Mouse (Mus musculus) G1E (cell line): ENCODE measurements around the gene Cps1. TPM values are rescaled to one million over a fixed set of nuclear protein-coding genes. Genes with fewer than 3 reads are reported as not detected.

Source experiments
- ATAC-seq: 2 replicates; pipeline ENCODE4 v1.8.0; 2016; ENCODE audit warnings: mild to moderate bottlenecking; ENCODE audit not compliant: insufficient number of reproducible peaks, poor library complexity, low FRiP score, severe bottlenecking; ENCODE audit errors: extremely low read depth
- DNase-seq: peaks from one replicate; pipeline ENCODE4 v3.0.0; 2012; ENCODE audit warnings: low spot score
- H3K27me3 ChIP-seq: 2 replicates; pipeline ENCODE4 v1.6.1; 2012; ENCODE audit warnings: mild to moderate bottlenecking, low read length, inconsistent platforms; ENCODE audit not compliant: insufficient read depth
- H3K36me3 ChIP-seq: replicated peaks from 2 replicates; pipeline ENCODE3; 2012; ENCODE audit warnings: mild to moderate bottlenecking, inconsistent platforms
- H3K4me1 ChIP-seq: 2 replicates; pipeline ENCODE4 v1.6.1; 2012; ENCODE audit warnings: low read depth, low read length, inconsistent platforms, mixed read lengths; ENCODE audit not compliant: insufficient read depth
- H3K4me3 ChIP-seq: 2 replicates; pipeline ENCODE4 v1.5.1; 2012; ENCODE audit warnings: low read depth, mild to moderate bottlenecking, inconsistent platforms, low read length, moderate library complexity, mixed read lengths
- H3K9me3 ChIP-seq: replicated peaks from 2 replicates; pipeline ENCODE4 v1.6.1; 2012; ENCODE audit warnings: inconsistent platforms
- CTCF ChIP-seq: IDR thresholded peaks from 2 replicates; pipeline ENCODE4 v1.5.1; 2012; ENCODE audit warnings: low read depth, low read length, inconsistent platforms, mixed read lengths
- GATA1 ChIP-seq: IDR thresholded peaks from 2 replicates; pipeline ENCODE4 v1.6.1; 2012; ENCODE audit warnings: borderline replicate concordance, low read length, inconsistent platforms, mixed read lengths
- GATA2 ChIP-seq: IDR thresholded peaks from 2 replicates; pipeline ENCODE4 v1.6.1; 2012; ENCODE audit warnings: low read depth, low read length, inconsistent platforms, borderline replicate concordance
- POLR2AphosphoS5 ChIP-seq: IDR thresholded peaks from 2 replicates; pipeline ENCODE4 v1.6.1; 2012; ENCODE audit warnings: low read depth, low read length, inconsistent platforms; ENCODE audit not compliant: insufficient replicate concordance
- TAL1 ChIP-seq: conservative IDR thresholded peaks from 2 replicates; pipeline ENCODE4 v1.6.1; 2012; ENCODE audit warnings: low read depth, low read length, inconsistent platforms, mixed read lengths
- polyA plus RNA-seq: library from polyadenylated mRNA; stranded (reverse); fragments of >175 nt; gene quantifications from 2 replicates; pipeline ENCODE4 v1.2.3, GENCODE M21; 2012
- total RNA-seq, 2 experiments: library from RNA; stranded (forward) in 1 of 2; stranded (reverse) in 1 of 2; fragments of 200-1000 nt in 1 of 2; fragments of >200 nt in 1 of 2; fragmentation: Nextera tagmentation in 1 of 2; gene quantifications; 2 replicates each; pipeline ENCODE4 v1.2.3; 2014 to 2017

Cps1 gene
- total and polyA plus RNA-seq, 3 experiments = not detected

GRCm38 (mm10) chr1:67197335-67197734, 74.5 kb downstream of the Cps1 start:
- ATAC-seq (no peak), DNase-seq (no peak)
- no peaks in the 10 kb centered on the region for H3K36me3 ChIP-seq
- TF ChIP-seq CTCF (no peak), POLR2AphosphoS5 (no peak), GATA1 (no peak), GATA2 (no peak), TAL1 (no peak)
- H3K4me3 ChIP-seq = no peak overlapping the region
- no peaks in the 10 kb centered on the region for H3K9me3 ChIP-seq
- no peaks in the 10 kb centered on the region for H3K4me1 ChIP-seq
- no peaks in the 10 kb centered on the region for H3K27me3 ChIP-seq

- H3K4me3 ChIP-seq = no peak overlapping the region
- no peaks in the 10 kb centered on the region for H3K4me1 ChIP-seq
- no peaks in the 10 kb centered on the region for H3K27me3 ChIP-seq
- no peak for TF ChIP-seq GATA1
- no peak for TF ChIP-seq TAL1
- no peak for TF ChIP-seq CTCF
- TF ChIP-seq GATA2 = no peak
- no peak for TF ChIP-seq POLR2AphosphoS5
- no peaks in the 10 kb centered on the region for H3K36me3 ChIP-seq
- no peaks in the 10 kb centered on the region; the same call in 1 of the 2 replicates for H3K9me3 ChIP-seq
- DNase-seq (no peak), ATAC-seq (no peak)
Measured at GRCm38 (mm10) chr1:67218339-67218944, 95.6 kb downstream of the Cps1 start.

- TF ChIP-seq CTCF = no peak
- peaks cover 2% of the 10 kb centered on the region; the same call in 1 of the 2 replicates for H3K9me3 ChIP-seq
- no peaks in the 10 kb centered on the region for H3K4me1 ChIP-seq
- no peak overlapping the region for H3K4me3 ChIP-seq
- no peaks in the 10 kb centered on the region for H3K27me3 ChIP-seq
- ATAC-seq (no peak), DNase-seq (no peak)
- no peaks in the 10 kb centered on the region for H3K36me3 ChIP-seq
Measured at GRCm38 (mm10) chr1:67223666-67224065, 100.8 kb downstream of the Cps1 start.

- Histone ChIP-seq H3K27me3 (no peaks in the 10 kb centered on the region), H3K9me3 (0 out of 2 replicates have a peak, but pooled peaks cover 1% of the 10 kb centered on the region), H3K4me1 (no peaks in the 10 kb centered on the region), H3K4me3 (no peak overlapping the region), H3K36me3 (no peaks in the 10 kb centered on the region)
- no peak for ATAC-seq
- no peak for TF ChIP-seq CTCF
- TF ChIP-seq TAL1 = no peak
- TF ChIP-seq GATA2 = no peak
- TF ChIP-seq GATA1 = no peak
- TF ChIP-seq POLR2AphosphoS5 = no peak
- DNase-seq = no peak
Measured at GRCm38 (mm10) chr1:67234861-67235260, 112.0 kb downstream of the Cps1 start.

- Histone ChIP-seq H3K36me3 (no peaks in the 10 kb centered on the region), H3K4me1 (no peaks in the 10 kb centered on the region), H3K9me3 (0 out of 2 replicates have a peak, but pooled peaks cover 1% of the 10 kb centered on the region), H3K27me3 (no peaks in the 10 kb centered on the region), H3K4me3 (no peak overlapping the region)
- DNase-seq (no peak), ATAC-seq (no peak)
- no peak for TF ChIP-seq POLR2AphosphoS5
- TF ChIP-seq GATA1 = no peak
- TF ChIP-seq TAL1 = no peak
- TF ChIP-seq CTCF = no peak
- TF ChIP-seq GATA2 = no peak
Measured at GRCm38 (mm10) chr1:67235468-67236217, 112.8 kb downstream of the Cps1 start.

- H3K36me3 ChIP-seq = no peaks in the 10 kb centered on the region
- DNase-seq = no peak
- H3K9me3 ChIP-seq = 0 out of 2 replicates have a peak, but pooled peaks cover 1% of the 10 kb centered on the region
- H3K4me1 ChIP-seq = no peaks in the 10 kb centered on the region
- TF ChIP-seq GATA2 (no peak), TAL1 (no peak), CTCF (no peak), POLR2AphosphoS5 (no peak), GATA1 (no peak)
- no peak for ATAC-seq
- no peak overlapping the region for H3K4me3 ChIP-seq
- no peaks in the 10 kb centered on the region for H3K27me3 ChIP-seq
Measured at GRCm38 (mm10) chr1:67238446-67238845, 115.6 kb downstream of the Cps1 start.
